Mouse (Mus musculus) layer of hippocampus, adult 9-10 months (tissue): Measurements from ENCODE around the gene Gpr34.

Experiments
- DNase-seq: peaks from one replicate; pipeline ENCODE4 v3.0.0; 2022; ENCODE audit warnings: low spot score

Gpr34 gene

DNA sequence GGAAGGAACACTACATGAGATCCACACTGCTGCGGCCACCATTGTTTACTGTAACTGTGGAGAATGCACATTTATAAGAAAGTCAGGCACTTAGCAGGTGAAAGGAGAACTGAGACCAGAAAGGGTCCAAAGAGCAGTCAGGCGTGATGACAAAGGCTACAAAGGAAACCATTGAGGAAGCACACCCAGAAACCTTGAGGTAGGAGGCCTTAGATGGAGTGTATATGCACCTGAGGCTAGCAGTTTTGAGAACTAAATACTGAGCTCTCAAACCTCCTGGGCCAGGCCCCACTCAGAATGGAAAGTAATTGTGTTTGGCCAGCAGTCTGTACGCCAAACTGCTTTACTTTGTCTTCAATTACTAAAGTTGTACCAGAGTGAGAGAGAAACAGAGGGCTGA lies 38.5 kb downstream of the Gpr34 start:
- no peak for DNase-seq

DNA sequence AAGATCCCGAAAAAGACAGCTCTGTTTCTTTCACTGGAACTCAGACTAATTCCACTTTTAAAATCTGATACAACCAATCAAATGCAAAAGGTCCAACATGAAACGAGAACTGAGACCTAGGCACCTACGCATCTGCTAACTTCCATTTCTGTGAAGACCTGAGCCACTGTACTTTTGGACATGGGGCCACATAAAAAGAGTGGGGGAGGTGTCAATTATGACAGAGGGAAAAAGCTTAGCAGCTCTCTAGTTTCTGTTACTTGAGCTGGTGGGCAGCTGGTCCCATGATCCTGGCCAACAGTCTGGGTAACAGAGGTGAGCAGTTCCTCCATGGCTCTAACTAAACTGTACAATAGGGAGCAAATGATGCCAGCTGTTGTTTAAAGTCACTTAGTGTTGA lies 41.1 kb downstream of the Gpr34 start:
- DNase-seq: no peak

DNA sequence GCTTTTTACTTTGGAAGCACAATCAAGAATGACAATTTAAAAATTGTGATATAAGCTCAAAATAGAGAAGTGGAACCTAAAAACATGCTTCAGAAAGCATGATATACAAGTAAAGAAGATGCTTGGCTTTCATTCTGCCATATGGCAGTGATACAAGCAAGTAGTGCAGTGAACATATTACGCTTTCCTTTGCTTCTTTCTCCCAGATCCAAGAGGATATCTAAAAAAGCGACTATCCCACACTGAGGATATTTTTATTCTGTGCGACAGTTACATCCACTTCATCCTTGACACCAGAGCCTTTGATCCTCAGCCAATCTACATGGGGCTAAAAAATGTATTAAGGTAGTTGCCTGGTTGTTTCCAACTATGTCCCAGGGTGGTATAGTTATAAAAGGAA lies 49.9 kb downstream of the Gpr34 start:
- no peak for DNase-seq

DNA sequence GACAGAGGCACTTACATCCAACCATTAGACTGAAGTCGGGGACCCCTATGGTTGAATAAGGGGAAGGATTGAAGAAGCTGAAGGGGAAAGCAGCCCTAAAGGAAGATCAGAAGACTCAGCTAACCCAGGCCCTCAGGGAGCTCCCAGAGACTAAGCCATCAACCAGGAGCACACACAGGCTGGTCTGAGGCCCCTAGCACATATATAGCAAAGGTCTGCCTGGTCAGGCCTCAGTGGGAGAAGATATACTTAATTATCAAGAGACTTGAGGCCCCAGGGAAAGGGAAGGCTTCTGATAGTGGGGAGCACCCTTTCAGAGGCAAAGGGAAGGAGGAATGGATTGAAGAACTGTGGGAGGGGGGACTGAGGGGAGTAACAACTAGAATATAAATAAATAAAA lies 54.7 kb downstream of the Gpr34 start:
- no peak for DNase-seq

DNA sequence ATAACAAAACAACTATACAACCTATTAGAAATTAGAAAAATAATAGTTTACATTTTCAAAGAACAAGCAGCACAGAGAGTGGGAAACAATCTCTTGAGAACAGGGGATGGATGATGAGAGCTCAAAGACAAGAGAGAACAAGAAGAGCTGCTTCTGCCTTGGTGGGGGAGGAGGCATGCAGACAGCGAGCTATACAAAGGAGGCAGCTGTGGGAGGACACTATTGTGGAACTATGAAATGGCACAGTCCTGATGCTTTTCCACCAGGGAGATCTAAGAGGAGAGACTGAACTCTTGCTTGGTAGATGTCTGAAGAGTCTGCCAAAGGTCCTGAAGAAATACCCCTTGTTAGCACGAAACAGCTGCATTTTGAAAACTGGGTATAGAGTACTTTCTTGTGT lies 56.5 kb downstream of the Gpr34 start:
- DNase-seq: no peak
